Mouse (Mus musculus) G1E-ER4 (cell line): Measurements from ENCODE around the gene Frmd4b. TPM values are rescaled to one million over a fixed set of nuclear protein-coding genes. Genes with fewer than 3 reads are reported as not detected.

Experiments used
- GATA1 ChIP-seq: IDR thresholded peaks from one replicate; pipeline ENCODE4 v1.8.0; 2012; ENCODE audit warnings: low read length, inconsistent platforms
- polyA plus RNA-seq: library from polyadenylated mRNA; stranded (reverse); fragments of >175 nt; gene quantifications from 2 replicates; pipeline ENCODE4 v1.2.3, GENCODE M21; 2012

The Frmd4b gene
- polyA plus RNA-seq, 1 experiment, result not detected

DNA sequence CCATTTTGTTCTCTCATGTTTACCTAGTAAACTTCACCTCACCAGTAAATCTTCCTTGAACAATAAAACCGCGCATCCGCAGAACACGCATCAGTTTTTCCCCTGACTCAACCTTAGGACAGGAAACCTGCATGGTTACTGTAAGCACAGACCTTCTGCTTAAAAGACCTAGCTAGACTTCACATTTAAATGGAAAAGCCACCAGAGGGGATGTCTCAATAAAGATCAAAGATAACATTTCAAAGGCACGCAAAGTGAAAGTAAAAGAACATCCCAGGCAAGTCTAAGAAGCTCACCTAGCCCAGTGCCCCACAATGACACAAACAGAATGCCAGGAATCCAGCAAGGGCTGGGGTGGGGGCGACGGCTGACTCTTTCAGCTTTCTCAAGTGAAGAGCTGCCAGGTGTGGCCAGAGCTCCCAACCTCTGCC is 306.4 kb downstream of the Frmd4b start:
- TF ChIP-seq GATA1, result no peak

DNA sequence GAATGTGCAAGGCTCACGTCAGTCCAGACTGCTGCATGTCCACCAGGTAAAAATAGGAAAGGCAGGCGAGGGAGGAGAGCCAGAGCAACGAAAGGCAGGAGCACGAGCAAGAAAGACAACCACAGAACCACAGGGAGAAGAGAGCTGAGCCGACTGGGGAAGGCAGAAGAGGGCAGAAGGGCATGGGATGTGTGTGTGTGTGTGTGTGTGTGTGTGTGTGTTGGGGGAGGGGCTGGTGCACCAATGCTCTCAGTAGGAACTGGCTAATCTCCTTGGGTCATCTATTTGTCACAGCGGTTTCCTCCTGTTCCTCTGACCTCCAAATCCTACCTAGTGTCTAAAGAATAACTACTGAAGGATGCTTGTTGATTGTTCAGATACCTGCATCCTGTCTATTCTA is 308.2 kb downstream of the Frmd4b start:
- no peak for TF ChIP-seq GATA1

DNA sequence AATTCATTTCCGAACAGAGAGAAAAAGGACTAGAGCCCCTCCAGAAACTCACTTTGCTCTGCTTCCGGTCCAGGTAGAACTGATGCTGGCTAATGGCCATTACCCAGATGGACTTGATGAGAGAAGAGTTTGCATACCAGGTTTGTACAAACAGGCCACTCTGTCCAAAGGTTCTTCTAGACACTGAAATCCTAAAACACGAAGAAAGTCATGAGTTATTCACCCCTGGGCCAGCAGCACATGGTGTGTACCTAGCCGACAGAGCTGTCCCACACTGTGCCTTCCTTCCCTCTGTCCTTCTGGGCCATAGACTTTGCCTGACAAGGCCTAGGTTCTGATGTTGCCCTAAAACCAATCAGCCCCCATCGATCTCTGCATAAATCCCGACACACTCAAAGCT is 308.8 kb downstream of the Frmd4b start:
- no peak for TF ChIP-seq GATA1

DNA sequence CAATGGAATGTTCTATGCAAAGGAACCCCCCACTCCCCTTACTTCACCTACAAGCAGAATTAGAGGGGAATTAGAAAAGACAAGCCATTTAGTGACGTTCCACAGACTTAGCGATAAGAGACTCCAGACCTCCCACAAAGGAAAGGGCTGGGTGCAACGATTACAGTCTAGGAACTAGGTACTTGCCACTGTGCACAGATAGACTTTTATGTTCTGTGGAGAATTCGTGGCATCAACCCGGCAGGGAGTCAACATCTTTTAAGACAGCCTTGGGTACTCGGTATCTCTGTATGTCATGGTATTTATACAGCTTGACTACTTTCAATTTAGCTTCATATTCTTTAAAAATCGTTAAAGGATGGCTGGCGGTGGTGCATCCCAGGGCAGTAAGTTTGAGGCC is 310.1 kb downstream of the Frmd4b start:
- TF ChIP-seq GATA1, result no peak

DNA sequence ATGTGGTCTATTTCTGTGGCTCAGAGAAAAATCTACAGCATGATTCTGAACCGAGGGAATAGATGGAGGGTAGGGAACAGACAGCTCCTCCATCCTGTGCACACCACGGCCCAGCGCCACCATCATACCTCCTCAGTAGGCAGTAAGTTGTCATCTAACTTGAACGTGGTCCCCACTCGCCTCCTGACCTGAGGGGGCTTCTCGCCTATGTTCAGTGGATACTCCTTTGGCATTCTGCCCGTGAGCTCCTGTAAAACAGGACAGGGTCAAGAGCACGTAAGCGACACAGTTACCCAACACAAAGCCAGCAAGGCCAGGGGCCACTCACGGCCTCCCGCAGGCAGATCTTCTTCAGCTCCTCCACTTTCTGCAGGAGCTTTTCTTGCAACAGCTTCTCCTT is 311.0 kb downstream of the Frmd4b start:
- TF ChIP-seq GATA1, result no peak

DNA sequence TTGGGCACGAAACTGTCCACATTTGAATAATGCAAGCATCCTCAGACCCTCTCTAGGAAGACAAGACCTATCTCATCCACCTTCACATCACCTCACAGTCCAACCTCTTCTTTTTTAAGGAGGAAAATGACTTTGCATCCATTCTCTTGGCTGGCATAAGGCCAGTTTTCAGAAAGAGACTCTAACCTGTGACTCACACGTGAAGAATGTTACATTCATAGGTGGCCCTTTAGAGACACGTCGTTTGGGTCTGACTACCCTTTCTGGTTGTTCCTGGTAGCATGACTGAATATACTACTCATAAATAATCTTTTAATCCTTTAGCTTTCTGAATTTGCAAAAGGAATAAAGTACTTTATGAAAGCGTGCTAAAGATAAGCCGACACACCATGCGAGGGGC is 311.9 kb downstream of the Frmd4b start:
- TF ChIP-seq GATA1, result no peak

DNA sequence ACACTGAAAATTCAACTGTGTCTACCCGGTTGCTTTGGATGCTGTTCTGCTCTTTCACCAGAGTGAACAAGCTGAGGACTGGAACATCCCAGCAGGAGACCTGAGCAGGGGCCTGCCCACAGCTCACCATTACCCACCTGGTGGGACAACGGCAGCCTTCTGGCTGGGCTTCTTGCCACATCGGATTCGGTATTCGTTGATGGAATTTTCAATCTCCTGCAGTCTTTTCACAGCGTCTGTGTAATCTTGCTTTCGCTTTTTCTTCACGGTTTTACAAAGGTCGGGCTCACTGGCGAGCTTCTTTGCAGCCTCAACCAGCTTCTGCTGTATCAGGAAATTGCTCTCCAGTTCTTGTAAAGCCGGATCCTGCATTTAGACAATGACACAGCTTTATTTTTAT is 312.3 kb downstream of the Frmd4b start:
- TF ChIP-seq GATA1, result no peak

DNA sequence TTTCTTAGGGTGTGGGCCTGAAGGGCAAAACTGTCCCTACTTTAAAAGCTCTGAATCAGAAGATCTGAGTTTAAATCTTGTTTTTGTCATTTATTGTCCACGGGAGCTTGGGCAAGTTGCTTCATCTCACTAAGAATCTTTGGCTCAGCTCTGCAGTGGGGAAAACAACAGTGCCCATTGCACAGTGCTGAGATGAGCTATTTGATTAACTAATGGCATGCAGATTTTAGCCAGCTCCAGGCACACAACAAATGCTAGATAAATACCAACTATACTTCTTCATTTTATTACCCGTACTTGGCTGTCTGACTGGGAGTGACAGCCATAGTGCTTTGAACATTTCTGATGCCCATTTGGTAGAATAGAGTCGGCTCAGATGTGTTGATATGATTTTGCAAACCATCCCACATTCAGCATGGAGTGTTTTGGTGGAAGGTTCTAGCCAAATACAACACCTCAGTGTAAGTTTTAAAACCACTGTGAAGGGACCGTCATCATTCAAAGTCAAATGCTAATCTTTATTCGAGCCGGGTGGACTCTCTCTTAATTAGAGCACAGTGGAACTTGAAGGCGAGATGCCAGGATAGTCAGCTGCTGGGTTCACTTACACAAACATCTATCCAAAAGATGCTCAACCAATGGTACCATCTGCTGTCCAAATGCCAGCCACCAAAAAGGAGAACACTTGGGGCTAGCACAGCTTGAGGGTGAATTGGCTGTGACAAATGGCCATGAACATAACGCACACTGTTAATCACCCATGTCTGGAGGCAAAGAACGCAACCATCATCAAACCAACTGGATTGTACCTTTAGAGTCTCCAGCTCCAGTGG is 313.8 kb downstream of the Frmd4b start:
- TF ChIP-seq GATA1, result no peak

DNA sequence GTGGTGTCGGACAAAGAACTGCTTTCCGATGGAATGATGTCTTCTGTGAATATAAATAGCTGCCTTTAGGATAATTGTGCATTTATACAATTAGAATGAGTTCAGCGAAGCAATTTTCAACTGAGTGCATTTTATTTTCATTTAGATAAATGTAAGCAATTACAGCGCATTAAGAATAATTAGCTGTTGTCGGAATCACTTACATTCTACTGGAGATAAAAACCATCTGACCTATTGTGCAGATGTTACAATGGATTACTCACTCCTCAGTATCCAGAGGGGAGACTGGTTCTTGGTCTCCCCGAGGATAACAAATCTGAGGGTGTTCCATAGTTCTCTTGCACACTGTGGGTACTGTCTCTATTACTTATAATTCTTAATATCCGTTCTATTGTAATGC is 315.0 kb downstream of the Frmd4b start:
- no peak for TF ChIP-seq GATA1

DNA sequence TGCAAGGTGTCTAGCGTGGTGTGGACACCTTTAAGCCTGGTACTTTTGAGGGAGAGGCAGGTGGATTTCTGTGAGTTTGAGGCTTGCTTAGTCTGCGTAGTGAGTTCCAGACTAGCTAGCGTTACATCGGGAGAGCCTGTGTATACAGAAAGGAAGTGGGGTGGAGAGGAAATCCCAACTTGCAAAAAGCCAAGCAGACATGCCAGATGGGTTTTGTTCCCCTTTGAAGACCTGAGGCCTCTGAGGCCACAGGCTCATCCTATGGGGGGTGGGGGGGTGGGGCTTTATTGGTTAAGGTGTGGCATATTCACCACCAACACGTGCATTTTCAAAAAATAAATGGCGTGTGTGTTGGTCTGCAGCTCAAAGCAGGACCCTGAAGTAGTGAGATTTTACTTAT is 316.7 kb downstream of the Frmd4b start:
- TF ChIP-seq GATA1, result no peak

DNA sequence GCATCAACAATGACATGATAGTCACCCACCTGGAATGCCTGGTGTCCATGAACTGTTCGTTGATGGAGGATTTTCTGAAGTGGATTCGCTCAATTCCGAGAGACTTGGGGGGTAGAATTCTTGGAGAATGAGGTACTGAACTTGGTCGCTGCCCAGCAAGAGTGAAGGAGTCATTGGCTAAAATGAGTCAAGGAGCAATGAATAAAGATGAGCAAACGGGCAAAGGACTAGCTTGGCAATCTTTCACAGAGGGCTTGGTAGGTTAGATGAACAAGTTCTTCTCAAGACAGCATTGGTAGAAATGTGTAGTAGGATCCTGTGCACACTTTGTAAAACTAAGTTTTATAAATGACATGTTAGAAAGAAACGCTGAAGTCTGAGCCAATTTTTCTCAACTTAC is 317.2 kb downstream of the Frmd4b start:
- no peak for TF ChIP-seq GATA1

DNA sequence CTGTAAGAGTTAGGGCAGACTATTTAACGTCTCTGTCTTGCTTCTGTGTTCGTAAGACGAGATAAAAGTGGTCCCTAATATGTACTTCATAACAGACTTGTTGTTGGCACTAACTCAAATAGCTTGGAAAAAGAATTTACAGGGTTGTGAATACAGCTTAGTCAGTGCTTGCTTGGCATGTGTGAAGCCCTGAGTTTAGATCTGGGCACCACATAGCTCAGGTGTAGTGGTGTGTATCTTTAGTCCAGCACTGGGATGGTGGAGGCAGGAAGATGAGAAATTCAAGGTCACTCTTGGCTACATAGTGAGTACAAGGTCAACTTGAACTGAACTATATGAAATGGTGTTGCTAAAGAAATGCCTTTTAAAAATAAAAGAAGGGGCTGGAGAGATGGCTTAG is 320.2 kb downstream of the Frmd4b start:
- TF ChIP-seq GATA1, result no peak

DNA sequence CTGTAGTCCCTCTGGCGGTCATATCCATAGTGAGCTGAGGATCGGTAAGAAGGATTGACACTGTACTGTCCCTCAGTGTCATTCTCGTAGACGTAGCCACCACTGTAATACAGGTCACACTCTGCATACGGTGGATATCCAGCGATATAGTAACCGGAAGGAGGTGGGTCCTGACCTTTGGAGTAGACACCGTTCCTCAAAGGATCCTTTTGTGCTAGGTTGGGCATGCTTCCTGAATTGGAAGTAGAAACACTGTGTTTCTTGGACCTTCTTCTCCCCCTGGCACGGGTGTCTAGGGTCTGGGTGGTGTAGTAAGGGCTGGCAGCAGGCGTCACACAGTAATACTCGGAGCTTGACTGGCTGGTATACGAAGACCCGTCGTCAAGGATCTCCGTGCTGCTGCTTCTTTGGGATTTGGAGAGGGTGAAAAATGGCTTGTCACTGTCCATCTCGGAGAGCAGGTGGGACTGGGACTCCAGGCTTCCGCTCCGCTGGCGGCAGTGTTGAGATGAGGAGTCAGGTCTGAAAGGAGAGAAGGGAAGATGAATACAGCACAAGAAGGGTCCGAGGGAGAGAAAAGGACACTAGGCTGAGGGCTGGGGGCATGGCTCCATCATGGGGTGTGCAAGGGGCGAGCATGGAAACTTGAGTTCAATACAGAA is 321.3 kb downstream of the Frmd4b start:
- no peak for TF ChIP-seq GATA1

DNA sequence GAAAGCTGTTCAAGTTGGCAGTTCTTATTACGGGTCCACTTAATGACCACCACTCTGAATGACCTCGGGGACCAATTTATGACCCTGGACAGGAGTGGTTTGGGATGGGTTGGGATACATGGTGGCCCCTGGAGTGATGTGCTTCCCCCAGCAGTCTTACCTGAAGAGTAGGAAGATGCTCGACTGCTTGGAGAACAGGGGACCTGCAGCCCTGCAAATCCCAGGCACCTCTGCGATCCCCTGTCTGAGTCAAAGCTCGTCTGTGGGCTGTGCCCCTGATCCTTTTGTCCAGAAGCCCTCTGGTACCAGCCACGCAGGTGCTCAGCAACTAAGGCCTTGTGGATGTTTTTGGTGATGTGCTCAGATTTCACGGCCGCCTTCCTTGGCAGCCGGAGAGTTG is 321.9 kb downstream of the Frmd4b start:
- no peak for TF ChIP-seq GATA1

DNA sequence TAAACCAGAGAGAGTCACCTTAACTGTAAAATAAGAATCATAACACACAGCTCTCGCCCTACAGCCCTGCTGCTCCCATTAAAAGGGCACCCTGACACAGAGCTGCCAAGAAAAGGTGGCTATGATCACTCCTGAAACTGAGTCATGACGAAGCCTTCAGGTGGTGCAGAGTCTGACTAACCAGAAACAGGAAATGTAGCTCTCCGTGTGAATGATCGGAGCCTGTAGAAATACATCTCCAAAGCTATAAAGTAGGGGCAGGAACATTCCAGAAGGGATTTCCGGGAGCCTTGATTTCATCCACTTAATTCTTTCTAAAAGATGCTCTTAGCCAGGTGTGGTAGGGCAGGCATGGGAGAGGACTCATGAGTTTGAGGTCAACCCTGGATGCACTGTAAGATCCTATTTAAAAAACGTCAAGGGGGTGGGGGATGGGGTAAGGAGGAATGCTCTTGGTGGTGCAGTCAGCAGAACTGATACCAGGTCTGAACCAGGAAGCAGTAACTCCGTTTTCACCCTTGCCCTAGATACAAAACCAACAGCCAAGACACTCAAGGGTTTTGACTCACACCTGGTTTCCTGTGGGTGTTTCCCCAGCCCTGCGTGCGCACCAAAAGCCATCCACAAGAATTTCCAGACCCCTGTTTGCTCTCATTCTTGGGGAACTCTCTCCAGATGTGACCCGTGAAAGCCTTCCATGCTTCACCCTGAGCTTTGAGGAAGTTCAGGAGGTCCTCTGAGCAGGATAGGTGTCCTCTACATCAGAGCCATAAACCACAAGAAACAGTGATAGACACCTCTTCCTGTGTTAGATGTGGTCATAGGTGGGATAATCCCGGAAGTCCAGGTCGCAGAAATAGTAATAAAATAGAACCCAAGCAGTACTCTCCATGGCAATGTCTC is 323.4 kb downstream of the Frmd4b start:
- no peak for TF ChIP-seq GATA1

DNA sequence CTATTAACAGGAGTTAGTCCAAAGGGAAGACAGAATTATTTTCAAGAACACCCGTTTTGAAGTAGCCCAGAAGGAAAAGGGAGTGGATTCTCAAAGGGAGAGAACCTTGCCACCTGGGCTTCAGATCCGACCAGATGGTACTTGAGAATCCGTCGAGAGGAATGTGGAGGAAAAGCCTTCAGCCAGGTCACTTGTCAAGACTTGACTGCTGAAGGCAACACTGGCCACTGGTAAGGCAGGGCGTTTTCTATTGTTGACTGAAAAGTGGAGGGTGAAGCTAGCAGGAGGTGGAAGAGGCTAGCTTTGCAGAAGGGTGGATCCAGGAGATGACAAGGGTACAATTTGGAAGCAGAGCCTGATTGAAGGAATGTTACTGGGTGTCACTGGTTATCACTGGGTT is 324.4 kb downstream of the Frmd4b start:
- no peak for TF ChIP-seq GATA1
